Mouse (Mus musculus): ENCODE measurements at regions not wholly inside any gene's neighbourhood (a gene's known extent, or its start where the extent isn't known, plus 50 kb on each side); places are given as distances from the start of the nearest gene placed in this dataset.

GRCm38 (mm10) chr4:93986189-93986588 lies 570.2 kb upstream of the Gm10306 start:
- DNase-seq (ENCODE audit: low read depth): no peak

DNA sequence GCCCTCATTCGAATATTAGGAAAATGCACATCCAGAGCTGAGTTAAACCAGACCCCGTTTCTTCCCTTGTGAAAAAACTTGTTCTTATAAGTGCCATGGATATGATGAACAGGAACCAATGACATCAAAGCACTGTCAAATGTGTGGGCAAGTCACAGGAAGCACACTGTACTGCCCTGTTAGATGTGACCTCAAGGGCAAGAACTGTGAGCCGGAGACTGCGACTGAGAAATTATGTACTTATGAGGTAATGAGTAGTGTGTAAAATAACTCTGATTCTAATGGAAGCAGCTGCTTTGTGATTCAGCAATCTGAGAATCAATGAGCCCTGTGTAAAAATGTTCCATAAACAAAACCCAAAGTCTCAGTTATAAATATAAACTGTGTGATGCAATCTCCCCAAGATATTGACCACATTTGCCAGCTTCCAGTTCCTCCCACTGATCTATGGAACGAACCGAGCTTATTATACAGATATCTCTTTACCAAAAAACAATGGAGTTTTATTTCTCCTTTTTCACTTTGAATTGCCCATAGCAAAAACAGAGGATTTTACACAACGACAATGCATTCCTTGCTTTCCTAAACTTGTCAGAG lies 566.0 kb upstream of the Gm10306 start:
- TF ChIP-seq POLR2A (IDR thresholded peaks at IDR 0.05; ENCODE audit: borderline replicate concordance, extremely low read depth, insufficient read depth, insufficient read length, poor library complexity, severe bottlenecking): no peak
- no peak for TF ChIP-seq CTCF (IDR thresholded peaks at IDR 0.05; ENCODE audit: borderline replicate concordance, extremely low read depth, insufficient read depth, insufficient read length)
- DNase-seq (ENCODE audit: low read depth): no peak

More at GRCm38 (mm10) chr4:93986189-93986588, 570.2 kb upstream of the Gm10306 start:
- TF ChIP-seq CTCF (IDR thresholded peaks at IDR 0.05; ENCODE audit: borderline replicate concordance, extremely low read depth, insufficient read depth, insufficient read length) (no peak), POLR2A (IDR thresholded peaks at IDR 0.05; ENCODE audit: borderline replicate concordance, extremely low read depth, insufficient read depth, insufficient read length, poor library complexity, severe bottlenecking) (no peak)

DNA sequence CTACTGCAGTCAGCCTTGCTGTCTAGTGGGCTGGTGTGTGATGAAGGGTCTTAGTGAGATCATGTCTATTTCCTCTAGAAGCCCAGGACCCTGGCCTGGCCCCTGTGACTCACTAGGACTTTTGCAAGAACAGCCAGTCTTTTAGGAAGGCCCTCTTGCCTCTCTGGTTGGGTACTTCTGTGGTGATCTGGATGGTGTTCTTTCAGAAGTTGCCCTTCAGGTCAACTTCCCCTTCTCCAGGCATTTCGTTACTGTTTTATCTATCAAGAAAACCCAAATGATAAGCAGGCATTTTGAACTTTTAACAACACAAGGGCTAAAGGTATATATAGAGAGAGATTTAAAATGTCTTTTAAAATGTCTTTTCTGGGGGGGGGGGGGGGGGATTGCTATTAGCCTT lies 550.5 kb upstream of the Gm10306 start:
- no peak for DNase-seq (ENCODE audit: low read depth)
- TF ChIP-seq POLR2A (IDR thresholded peaks at IDR 0.05; ENCODE audit: borderline replicate concordance, extremely low read depth, insufficient read depth, insufficient read length, poor library complexity, severe bottlenecking) (no peak), CTCF (IDR thresholded peaks at IDR 0.05; ENCODE audit: borderline replicate concordance, extremely low read depth, insufficient read depth, insufficient read length) (no peak)

GRCm38 (mm10) chr4:94007088-94007768 lies 549.1 kb upstream of the Gm10306 start:
- DNase-seq (ENCODE audit: low read depth): peak; percentile 91
- TF ChIP-seq CTCF (IDR thresholded peaks at IDR 0.05; ENCODE audit: borderline replicate concordance, extremely low read depth, insufficient read depth, insufficient read length): peak; percentile 74; the same call in 1 of the 2 replicates
- TF ChIP-seq POLR2A (IDR thresholded peaks at IDR 0.05; ENCODE audit: borderline replicate concordance, extremely low read depth, insufficient read depth, insufficient read length, poor library complexity, severe bottlenecking): no peak

- no peak for DNase-seq (ENCODE audit: low read depth)
- TF ChIP-seq POLR2A (IDR thresholded peaks at IDR 0.05; ENCODE audit: borderline replicate concordance, extremely low read depth, insufficient read depth, insufficient read length, poor library complexity, severe bottlenecking) (no peak), CTCF (IDR thresholded peaks at IDR 0.05; ENCODE audit: borderline replicate concordance, extremely low read depth, insufficient read depth, insufficient read length) (no peak)
Observed at GRCm38 (mm10) chr4:94015713-94016112, 540.6 kb upstream of the Gm10306 start.

- DNase-seq (ENCODE audit: low read depth): no peak
- TF ChIP-seq CTCF (IDR thresholded peaks at IDR 0.05; ENCODE audit: borderline replicate concordance, extremely low read depth, insufficient read depth, insufficient read length) (no peak), POLR2A (IDR thresholded peaks at IDR 0.05; ENCODE audit: borderline replicate concordance, extremely low read depth, insufficient read depth, insufficient read length, poor library complexity, severe bottlenecking) (no peak)
Observed at GRCm38 (mm10) chr4:94017702-94018101, 538.6 kb upstream of the Gm10306 start.

DNA sequence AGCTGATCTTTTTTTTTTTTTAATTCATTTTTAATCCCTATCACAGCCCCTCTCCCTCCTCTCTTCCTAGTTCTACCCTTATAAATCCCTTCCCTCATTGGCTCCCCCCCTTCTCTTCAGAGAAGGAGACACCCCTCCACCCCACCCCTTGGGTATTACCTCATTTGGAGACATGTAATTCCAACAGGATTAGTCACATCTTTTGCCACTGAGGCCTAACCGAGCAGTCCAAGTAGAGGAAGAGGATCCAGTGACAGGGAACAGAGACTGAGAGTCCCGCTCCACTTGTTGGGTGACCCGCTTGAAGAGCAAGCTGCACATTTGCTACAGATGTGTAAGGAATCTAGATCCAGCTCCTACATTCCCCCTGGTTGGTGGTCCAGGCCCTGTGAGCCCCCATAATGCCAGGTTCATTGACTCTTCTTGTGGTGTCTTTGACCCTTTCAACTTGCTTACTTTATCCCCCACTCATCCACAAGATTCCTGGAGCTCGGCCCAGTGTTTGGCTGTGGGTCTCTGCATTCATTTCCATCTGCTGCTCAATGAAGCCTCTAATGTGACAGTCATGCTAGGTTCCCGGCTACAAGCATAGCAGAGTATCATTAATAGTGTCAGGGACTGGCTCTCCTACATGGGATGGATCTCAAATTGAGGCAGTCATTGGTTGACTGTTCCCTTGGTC lies 506.6 kb upstream of the Gm10306 start:
- no peak for TF ChIP-seq POLR2A (IDR thresholded peaks at IDR 0.05; ENCODE audit: borderline replicate concordance, extremely low read depth, insufficient read depth, insufficient read length, poor library complexity, severe bottlenecking)
- no peak for TF ChIP-seq CTCF (IDR thresholded peaks at IDR 0.05; ENCODE audit: borderline replicate concordance, extremely low read depth, insufficient read depth, insufficient read length)
- no peak for DNase-seq (ENCODE audit: low read depth)

GRCm38 (mm10) chr4:94052249-94053162 lies 503.8 kb upstream of the Gm10306 start:
- DNase-seq (ENCODE audit: low read depth): peak; percentile 44
- TF ChIP-seq POLR2A (IDR thresholded peaks at IDR 0.05; ENCODE audit: borderline replicate concordance, extremely low read depth, insufficient read depth, insufficient read length, poor library complexity, severe bottlenecking) (no peak), CTCF (IDR thresholded peaks at IDR 0.05; ENCODE audit: borderline replicate concordance, extremely low read depth, insufficient read depth, insufficient read length) (no peak)

DNA sequence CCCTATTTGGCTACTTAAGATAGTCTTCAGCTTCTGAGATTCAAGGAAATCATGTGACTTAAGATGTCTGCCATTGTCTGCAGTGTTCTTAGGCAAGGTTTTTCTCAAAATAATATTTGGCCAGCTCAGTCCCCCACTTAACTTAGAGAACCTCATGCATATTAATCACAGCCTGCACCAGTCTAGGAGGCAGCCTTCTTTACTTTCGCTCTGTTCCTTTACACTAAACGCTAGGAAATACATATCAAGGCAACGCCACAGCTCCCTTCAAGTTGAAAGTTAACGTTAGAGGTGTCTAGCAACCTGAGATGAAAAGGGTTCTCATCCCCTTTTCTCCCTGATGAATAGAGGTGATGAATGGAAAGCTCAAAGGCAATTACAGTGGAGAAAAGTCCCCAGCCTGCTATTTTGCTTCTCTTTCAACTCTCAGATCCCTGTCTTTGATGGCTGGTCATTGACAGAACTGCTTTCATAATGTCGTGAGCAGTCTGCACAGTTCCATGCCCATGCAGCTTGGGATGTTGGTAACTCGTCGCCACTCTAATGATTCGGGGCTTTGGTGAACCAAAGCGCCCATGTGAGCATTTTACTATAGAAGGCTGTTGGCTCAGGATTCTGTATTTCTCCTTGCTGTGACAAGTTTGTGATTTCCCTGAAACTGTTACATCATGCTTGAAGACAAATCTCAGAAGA lies 483.0 kb upstream of the Gm10306 start:
- TF ChIP-seq POLR2A (IDR thresholded peaks at IDR 0.05; ENCODE audit: borderline replicate concordance, extremely low read depth, insufficient read depth, insufficient read length, poor library complexity, severe bottlenecking) (no peak), CTCF (IDR thresholded peaks at IDR 0.05; ENCODE audit: borderline replicate concordance, extremely low read depth, insufficient read depth, insufficient read length) (no peak)
- peak; percentile 74 for DNase-seq (ENCODE audit: low read depth)

- no peak for TF ChIP-seq POLR2A (IDR thresholded peaks at IDR 0.05; ENCODE audit: borderline replicate concordance, extremely low read depth, insufficient read depth, insufficient read length, poor library complexity, severe bottlenecking)
- TF ChIP-seq CTCF (IDR thresholded peaks at IDR 0.05; ENCODE audit: borderline replicate concordance, extremely low read depth, insufficient read depth, insufficient read length): no peak
- peak; percentile 44 for DNase-seq (ENCODE audit: low read depth)
Observed at GRCm38 (mm10) chr4:94082839-94083238, 473.5 kb upstream of the Gm10306 start.
